Mouse (Mus musculus): Measurements from ENCODE around the gene Pfn3. TPM values are rescaled to one million over a fixed set of nuclear protein-coding genes. Genes with fewer than 3 reads are reported as not detected.

The Pfn3 gene
- polyA plus RNA-seq, 1 experiment: not detected

- Histone ChIP-seq H3K4me1 (ENCODE audit: control insufficient read depth, insufficient read depth, low read length) (no peaks in the 10 kb centered on the region), H3K36me3 (ENCODE audit: control insufficient read depth, insufficient read depth, low read length, poor library complexity, severe bottlenecking) (no peaks in the 10 kb centered on the region)
Measured at GRCm38 (mm10) chr13:55403266-55403665, 11.8 kb downstream of the Pfn3 start.

GRCm38 (mm10) chr13:55400039-55400346 is 15.0 kb downstream of the Pfn3 start:
- Histone ChIP-seq H3K27ac (ENCODE audit: insufficient read depth, low read length) (no peak overlapping the region), H3K9me3 (replicated peaks; ENCODE audit: control insufficient read depth, insufficient read depth, low read length, poor library complexity, severe bottlenecking) (no peaks in the 10 kb centered on the region), H3K4me1 (ENCODE audit: control insufficient read depth, insufficient read depth, low read length) (no peaks in the 10 kb centered on the region), H3K9ac (ENCODE audit: low read depth, poor library complexity, severe bottlenecking) (no peak overlapping the region), H3K36me3 (ENCODE audit: control insufficient read depth, insufficient read depth, low read length, poor library complexity, severe bottlenecking) (no peaks in the 10 kb centered on the region), H3K4me3 (ENCODE audit: low read depth, low read length) (no peak overlapping the region), H3K27me3 (ENCODE audit: control insufficient read depth, insufficient read depth, low read length, poor library complexity, severe bottlenecking) (no peaks in the 10 kb centered on the region)
- TF ChIP-seq POLR2A (IDR thresholded peaks at IDR 0.05; ENCODE audit: insufficient read depth, low read length) (no peak), CTCF (IDR thresholded peaks at IDR 0.05; ENCODE audit: low read depth, low read length) (no peak), EP300 (IDR thresholded peaks at IDR 0.05; ENCODE audit: insufficient read depth, low read depth, low read length) (no peak)

More at GRCm38 (mm10) chr13:55403266-55403665, 11.8 kb downstream of the Pfn3 start:
- Histone ChIP-seq H3K4me3 (ENCODE audit: low read depth, low read length) (no peak overlapping the region), H3K9ac (ENCODE audit: low read depth, poor library complexity, severe bottlenecking) (no peak overlapping the region), H3K27me3 (ENCODE audit: control insufficient read depth, insufficient read depth, low read length, poor library complexity, severe bottlenecking) (no peaks in the 10 kb centered on the region), H3K9me3 (replicated peaks; ENCODE audit: control insufficient read depth, insufficient read depth, low read length, poor library complexity, severe bottlenecking) (no peaks in the 10 kb centered on the region), H3K27ac (ENCODE audit: insufficient read depth, low read length) (no peak overlapping the region)
- TF ChIP-seq POLR2A (IDR thresholded peaks at IDR 0.05; ENCODE audit: insufficient read depth, low read length) (no peak), CTCF (IDR thresholded peaks at IDR 0.05; ENCODE audit: low read depth, low read length) (no peak), EP300 (IDR thresholded peaks at IDR 0.05; ENCODE audit: insufficient read depth, low read depth, low read length) (no peak)

- H3K4me3 ChIP-seq (ENCODE audit: low read depth, low read length): no peak overlapping the region
- no peaks in the 10 kb centered on the region for H3K9me3 ChIP-seq (replicated peaks; ENCODE audit: control insufficient read depth, insufficient read depth, low read length, poor library complexity, severe bottlenecking)
- TF ChIP-seq CTCF (IDR thresholded peaks at IDR 0.05; ENCODE audit: low read depth, low read length): no peak
- no peak for TF ChIP-seq POLR2A (IDR thresholded peaks at IDR 0.05; ENCODE audit: insufficient read depth, low read length)
- TF ChIP-seq EP300 (IDR thresholded peaks at IDR 0.05; ENCODE audit: insufficient read depth, low read depth, low read length): no peak
- no peaks in the 10 kb centered on the region for H3K27me3 ChIP-seq (ENCODE audit: control insufficient read depth, insufficient read depth, low read length, poor library complexity, severe bottlenecking)
- no peak overlapping the region for H3K27ac ChIP-seq (ENCODE audit: insufficient read depth, low read length)
- no peaks in the 10 kb centered on the region for H3K36me3 ChIP-seq (ENCODE audit: control insufficient read depth, insufficient read depth, low read length, poor library complexity, severe bottlenecking)
- no peak overlapping the region for H3K9ac ChIP-seq (ENCODE audit: low read depth, poor library complexity, severe bottlenecking)
- H3K4me1 ChIP-seq (ENCODE audit: control insufficient read depth, insufficient read depth, low read length): no peaks in the 10 kb centered on the region
Measured at GRCm38 (mm10) chr13:55399300-55400038, 15.6 kb downstream of the Pfn3 start.

GRCm38 (mm10) chr13:55398088-55398487 is 16.9 kb downstream of the Pfn3 start, which contains the start of gene Slc34a1:
TSS of gene Slc34a1 (plus strand) at chr13:55398187.
- no peak for TF ChIP-seq CTCF (IDR thresholded peaks at IDR 0.05; ENCODE audit: low read depth, low read length)
- TF ChIP-seq EP300 (IDR thresholded peaks at IDR 0.05; ENCODE audit: insufficient read depth, low read depth, low read length): no peak
- no peak for TF ChIP-seq POLR2A (IDR thresholded peaks at IDR 0.05; ENCODE audit: insufficient read depth, low read length)

GRCm38 (mm10) chr13:55392933-55393332 is 22.1 kb downstream of the Pfn3 start:
- H3K27ac ChIP-seq (ENCODE audit: insufficient read depth, low read length): no peak overlapping the region
- no peaks in the 10 kb centered on the region for H3K4me1 ChIP-seq (ENCODE audit: control insufficient read depth, insufficient read depth, low read length)
- H3K9me3 ChIP-seq (replicated peaks; ENCODE audit: control insufficient read depth, insufficient read depth, low read length, poor library complexity, severe bottlenecking): no peaks in the 10 kb centered on the region
- TF ChIP-seq EP300 (IDR thresholded peaks at IDR 0.05; ENCODE audit: insufficient read depth, low read depth, low read length) (no peak), CTCF (IDR thresholded peaks at IDR 0.05; ENCODE audit: low read depth, low read length) (peak; percentile 61)
- no peaks in the 10 kb centered on the region for H3K36me3 ChIP-seq (ENCODE audit: control insufficient read depth, insufficient read depth, low read length, poor library complexity, severe bottlenecking)
- H3K27me3 ChIP-seq (ENCODE audit: control insufficient read depth, insufficient read depth, low read length, poor library complexity, severe bottlenecking): no peaks in the 10 kb centered on the region
- H3K9ac ChIP-seq (ENCODE audit: low read depth, poor library complexity, severe bottlenecking): no peak overlapping the region
- no peak overlapping the region for H3K4me3 ChIP-seq (ENCODE audit: low read depth, low read length)

More at GRCm38 (mm10) chr13:55398088-55398487, 16.9 kb downstream of the Pfn3 start, which contains the start of gene Slc34a1:
- Histone ChIP-seq H3K4me3 (ENCODE audit: low read depth, low read length) (no peak within 1 kb of the TSS), H3K27ac (ENCODE audit: insufficient read depth, low read length) (no peak within 1 kb of the TSS), H3K9me3 (replicated peaks; ENCODE audit: control insufficient read depth, insufficient read depth, low read length, poor library complexity, severe bottlenecking) (no peaks in the 10 kb centered on the region), H3K9ac (ENCODE audit: low read depth, poor library complexity, severe bottlenecking) (no peak within 1 kb of the TSS), H3K4me1 (ENCODE audit: control insufficient read depth, insufficient read depth, low read length) (no peaks in the 10 kb centered on the region), H3K36me3 (ENCODE audit: control insufficient read depth, insufficient read depth, low read length, poor library complexity, severe bottlenecking) (no peaks in the 10 kb centered on the region), H3K27me3 (ENCODE audit: control insufficient read depth, insufficient read depth, low read length, poor library complexity, severe bottlenecking) (no peaks in the 10 kb centered on the region)

- Histone ChIP-seq H3K4me1 (ENCODE audit: control insufficient read depth, insufficient read depth, low read length) (no peaks in the 10 kb centered on the region), H3K4me3 (ENCODE audit: low read depth, low read length) (no peak overlapping the region), H3K27ac (ENCODE audit: insufficient read depth, low read length) (no peak overlapping the region), H3K9me3 (replicated peaks; ENCODE audit: control insufficient read depth, insufficient read depth, low read length, poor library complexity, severe bottlenecking) (no peaks in the 10 kb centered on the region), H3K9ac (ENCODE audit: low read depth, poor library complexity, severe bottlenecking) (no peak overlapping the region), H3K36me3 (ENCODE audit: control insufficient read depth, insufficient read depth, low read length, poor library complexity, severe bottlenecking) (no peaks in the 10 kb centered on the region), H3K27me3 (ENCODE audit: control insufficient read depth, insufficient read depth, low read length, poor library complexity, severe bottlenecking) (no peaks in the 10 kb centered on the region)
- TF ChIP-seq CTCF (IDR thresholded peaks at IDR 0.05; ENCODE audit: low read depth, low read length) (no peak), POLR2A (IDR thresholded peaks at IDR 0.05; ENCODE audit: insufficient read depth, low read length) (no peak), EP300 (IDR thresholded peaks at IDR 0.05; ENCODE audit: insufficient read depth, low read depth, low read length) (no peak)
Measured at GRCm38 (mm10) chr13:55391626-55392029, 23.4 kb downstream of the Pfn3 start.

Data from ES-Bruce4 (cell line).